Mouse (Mus musculus): ENCODE data around the gene Mob3b.

DNA sequence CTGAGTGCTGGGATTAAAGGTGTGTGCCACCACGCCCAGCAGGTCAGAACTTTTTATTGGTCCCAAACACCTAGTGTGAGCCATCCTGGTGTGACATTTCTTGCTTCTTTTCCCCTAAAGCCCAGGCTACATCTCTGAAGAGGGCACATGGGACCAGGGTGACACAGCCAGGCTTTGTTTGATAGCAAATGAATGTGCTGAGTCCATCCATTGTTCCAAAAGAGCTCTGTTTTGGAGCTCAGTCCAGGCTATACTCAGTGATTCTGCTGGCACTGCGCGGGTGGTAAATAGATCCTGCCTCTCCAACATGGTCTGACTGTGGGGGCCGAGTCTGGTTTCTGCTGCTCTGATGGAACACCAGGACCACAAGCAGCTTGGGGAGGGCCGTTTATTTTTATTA, 10.6 kb upstream of the Mob3b start:
- no peak for TF ChIP-seq CTCF (IDR thresholded peaks at IDR 0.05; ENCODE audit: control insufficient read depth, insufficient read depth, low read length)
- TF ChIP-seq POLR2A (IDR thresholded peaks at IDR 0.05; ENCODE audit: borderline replicate concordance, control insufficient read depth, low read depth, low read length): no peak
